Mouse (Mus musculus) forebrain, embryonic 10.5 days (tissue): ENCODE data around the gene Traf7. TPM values are rescaled to one million over a fixed set of nuclear protein-coding genes. Genes with fewer than 3 reads are reported as not detected.

Source experiments
- DNase-seq: peaks from one replicate; pipeline ENCODE4 v3.0.0-alpha.2; 2017; ENCODE audit warnings: low spot score; ENCODE audit errors: extremely low spot score
- H3K27ac ChIP-seq: fragments of 300-500 bp; sonication (generic); 2 replicates; pipeline ENCODE4 v1.5.1; 2016; ENCODE audit warnings: mild to moderate bottlenecking
- H3K27me3 ChIP-seq: fragments of 300-500 bp; sonication (generic); 2 replicates; pipeline ENCODE4 v1.6.1; 2016; ENCODE audit warnings: mild to moderate bottlenecking; ENCODE audit not compliant: poor library complexity, severe bottlenecking
- H3K36me3 ChIP-seq: fragments of 300-500 bp; sonication (generic); replicated peaks from 2 replicates; pipeline ENCODE4 v1.6.1; 2016; ENCODE audit warnings: mild to moderate bottlenecking, moderate library complexity
- H3K4me1 ChIP-seq: fragments of 300-500 bp; sonication (generic); 2 replicates; pipeline ENCODE4 v1.6.1; 2016
- H3K4me3 ChIP-seq: fragments of 300-500 bp; sonication (generic); 2 replicates; pipeline ENCODE4 v1.5.1; 2016; ENCODE audit warnings: mild to moderate bottlenecking, moderate library complexity
- H3K9me3 ChIP-seq: fragments of 300-500 bp; sonication (generic); 2 replicates; pipeline ENCODE4 v1.6.1; 2016; ENCODE audit warnings: mild to moderate bottlenecking, moderate library complexity
- WGBS: fragments of 180-500 bp; shearing (Covaris S2); methylation state at CpG from one replicate; pipeline ENCODE4 v1.1.7; 2016; 5-methylcytosine and 5-hydroxymethylcytosine counted together
- polyA plus RNA-seq: library from polyadenylated mRNA; unstranded; fragments of >200 nt; fragmentation: Nextera tagmentation; extraction: Ambion mirVana; gene quantifications from 2 replicates; pipeline ENCODE4 v1.2.1, GENCODE M21; 2016

The Traf7 gene
- polyA plus RNA-seq, 1 experiment from 2014 or later: 128 TPM

GRCm38 (mm10) chr17:24520450-24520849 is 7.3 kb downstream of the Traf7 start:
- H3K36me3 ChIP-seq: peaks cover 86% of the 10 kb centered on the region

GRCm38 (mm10) chr17:24514270-24515257 is 13.2 kb downstream of the Traf7 start:
- Histone ChIP-seq H3K27me3 (no peaks in the 10 kb centered on the region), H3K4me3 (no peak overlapping the region), H3K27ac (0 out of 2 replicates have a peak overlapping the region, but pooled peaks have one; percentile 51), H3K9me3 (no peaks in the 10 kb centered on the region), H3K36me3 (peaks cover 99% of the 10 kb centered on the region), H3K4me1 (no peaks in the 10 kb centered on the region)
- DNase-seq: no peak
- WGBS: 91% methylated on average over 24 of the region's 24 CpGs

More at GRCm38 (mm10) chr17:24520450-24520849, 7.3 kb downstream of the Traf7 start:
- H3K4me3 ChIP-seq: no peak overlapping the region
- H3K4me1 ChIP-seq: 0 out of 2 replicates have a peak, but pooled peaks cover 5% of the 10 kb centered on the region
- WGBS: 90% methylated on average over 4 of the region's 4 CpGs
- no peaks in the 10 kb centered on the region for H3K9me3 ChIP-seq
- H3K27ac ChIP-seq: no peak overlapping the region
- no peak for DNase-seq
- H3K27me3 ChIP-seq: no peaks in the 10 kb centered on the region

- DNase-seq: no peak
- H3K36me3 ChIP-seq: peaks cover 100% of the 10 kb centered on the region
- WGBS: 72% methylated on average over 5 of the region's 5 CpGs
Measured at GRCm38 (mm10) chr17:24513609-24514008, 14.1 kb downstream of the Traf7 start.

GRCm38 (mm10) chr17:24507806-24508460 is 19.8 kb downstream of the Traf7 start:
- H3K27ac ChIP-seq: no peak overlapping the region
- H3K36me3 ChIP-seq: peaks cover 93% of the 10 kb centered on the region
- DNase-seq: no peak
- H3K4me3 ChIP-seq: no peak overlapping the region
- peaks cover 20% of the 10 kb centered on the region for H3K27me3 ChIP-seq
- WGBS: 89% methylated on average over 12 of the region's 12 CpGs
- H3K4me1 ChIP-seq: peaks cover 16% of the 10 kb centered on the region
- no peaks in the 10 kb centered on the region for H3K9me3 ChIP-seq

More at GRCm38 (mm10) chr17:24513609-24514008, 14.1 kb downstream of the Traf7 start:
- Histone ChIP-seq H3K9me3 (no peaks in the 10 kb centered on the region), H3K27me3 (no peaks in the 10 kb centered on the region), H3K27ac (no peak overlapping the region), H3K4me3 (no peak overlapping the region), H3K4me1 (no peaks in the 10 kb centered on the region)

GRCm38 (mm10) chr17:24507129-24507664 is 20.5 kb downstream of the Traf7 start:
- no peak for DNase-seq
- Histone ChIP-seq H3K9me3 (no peaks in the 10 kb centered on the region), H3K36me3 (peaks cover 93% of the 10 kb centered on the region), H3K27me3 (peaks cover 20% of the 10 kb centered on the region), H3K4me1 (peaks cover 16% of the 10 kb centered on the region), H3K4me3 (no peak overlapping the region), H3K27ac (no peak overlapping the region)
- 45% methylated on average over 19 of the region's 19 CpGs for WGBS

- Histone ChIP-seq H3K27ac (no peak overlapping the region), H3K27me3 (peaks cover 20% of the 10 kb centered on the region), H3K4me3 (0 out of 2 replicates have a peak overlapping the region, but pooled peaks have one; percentile 11), H3K9me3 (no peaks in the 10 kb centered on the region), H3K36me3 (peaks cover 93% of the 10 kb centered on the region), H3K4me1 (peaks cover 16% of the 10 kb centered on the region)
- WGBS: 34% methylated on average over 36 of the region's 36 CpGs
- DNase-seq: no peak
Measured at GRCm38 (mm10) chr17:24506332-24507070, 21.2 kb downstream of the Traf7 start.

GRCm38 (mm10) chr17:24505286-24505955 is 22.3 kb downstream of the Traf7 start:
- no peak overlapping the region for H3K27ac ChIP-seq
- H3K4me3 ChIP-seq: 0 out of 2 replicates have a peak overlapping the region, but pooled peaks have one; percentile 2
- H3K9me3 ChIP-seq: no peaks in the 10 kb centered on the region
- peaks cover 20% of the 10 kb centered on the region for H3K27me3 ChIP-seq
- peaks cover 16% of the 10 kb centered on the region for H3K4me1 ChIP-seq
- DNase-seq: no peak
- 93% methylated on average over 30 of the region's 30 CpGs for WGBS
- H3K36me3 ChIP-seq: peaks cover 93% of the 10 kb centered on the region

GRCm38 (mm10) chr17:24504085-24504484 is 23.7 kb downstream of the Traf7 start:
- no peak for DNase-seq
- peaks cover 20% of the 10 kb centered on the region for H3K27me3 ChIP-seq
- 96% methylated on average over 10 of the region's 10 CpGs for WGBS
- no peaks in the 10 kb centered on the region for H3K9me3 ChIP-seq
- no peak overlapping the region for H3K4me3 ChIP-seq
- H3K27ac ChIP-seq: no peak overlapping the region
- peaks cover 88% of the 10 kb centered on the region for H3K36me3 ChIP-seq
- peaks cover 16% of the 10 kb centered on the region for H3K4me1 ChIP-seq

GRCm38 (mm10) chr17:24502208-24502607 is 25.5 kb downstream of the Traf7 start:
- Histone ChIP-seq H3K27ac (0 out of 2 replicates have a peak overlapping the region, but pooled peaks have one; percentile 16), H3K27me3 (peaks cover 17% of the 10 kb centered on the region), H3K4me1 (peaks cover 15% of the 10 kb centered on the region), H3K4me3 (no peak overlapping the region), H3K9me3 (no peaks in the 10 kb centered on the region), H3K36me3 (peaks cover 88% of the 10 kb centered on the region)
- no peak for DNase-seq
- 34% methylated on average over 11 of the region's 11 CpGs for WGBS

- Histone ChIP-seq H3K36me3 (peaks cover 48% of the 10 kb centered on the region), H3K9me3 (no peaks in the 10 kb centered on the region), H3K4me3 (no peak overlapping the region), H3K27me3 (no peaks in the 10 kb centered on the region), H3K4me1 (peaks cover 11% of the 10 kb centered on the region), H3K27ac (no peak overlapping the region)
- DNase-seq: no peak
- WGBS: 89% methylated on average over 1 of the region's 1 CpGs
Measured at GRCm38 (mm10) chr17:24496026-24496425, 31.7 kb downstream of the Traf7 start.

- no peak overlapping the region for H3K4me3 ChIP-seq
- 85% methylated on average over 3 of the region's 3 CpGs for WGBS
Measured at GRCm38 (mm10) chr17:24495443-24495842, 32.3 kb downstream of the Traf7 start.

More at GRCm38 (mm10) chr17:24495443-24495842, 32.3 kb downstream of the Traf7 start:
- no peaks in the 10 kb centered on the region for H3K9me3 ChIP-seq
- peaks cover 42% of the 10 kb centered on the region for H3K36me3 ChIP-seq
- DNase-seq: no peak
- peaks cover 6% of the 10 kb centered on the region for H3K27me3 ChIP-seq
- H3K4me1 ChIP-seq: peaks cover 14% of the 10 kb centered on the region
- H3K27ac ChIP-seq: no peak overlapping the region
